Mouse (Mus musculus) hindbrain, embryonic 13.5 days (tissue): Measurements from ENCODE around the gene Rps17. TPM values are rescaled to one million over a fixed set of nuclear protein-coding genes. Genes with fewer than 3 reads are reported as not detected.

Experiments
- ATAC-seq: fragments of 200-750 bp; cut with Nextera tagmentation; 2 replicates; pipeline ENCODE4 v1.8.0; 2017; ENCODE audit warnings: moderate TSS enrichment; ENCODE audit not compliant: low FRiP score
- H3K27ac ChIP-seq: fragments of 300-500 bp; sonication (generic); 2 replicates; pipeline ENCODE4 v1.5.1; 2015; ENCODE audit warnings: inconsistent platforms, mild to moderate bottlenecking, moderate library complexity
- H3K27me3 ChIP-seq: fragments of 300-500 bp; sonication (generic); 2 replicates; pipeline ENCODE4 v1.6.1; 2015; ENCODE audit warnings: mild to moderate bottlenecking, inconsistent platforms
- H3K36me3 ChIP-seq: fragments of 300-500 bp; sonication (generic); 2 replicates; pipeline ENCODE4 v1.6.1; 2015; ENCODE audit warnings: mild to moderate bottlenecking, inconsistent platforms
- H3K4me1 ChIP-seq: fragments of 300-500 bp; sonication (generic); replicated peaks from 2 replicates; pipeline ENCODE4 v1.6.1; 2015; ENCODE audit warnings: inconsistent platforms
- H3K4me2 ChIP-seq: fragments of 300-500 bp; sonication (generic); 2 replicates; pipeline ENCODE4 v1.6.1; 2015; ENCODE audit warnings: inconsistent platforms, mild to moderate bottlenecking, moderate library complexity
- H3K4me3 ChIP-seq: fragments of 300-500 bp; sonication (generic); 2 replicates; pipeline ENCODE4 v1.5.1; 2015; ENCODE audit warnings: mild to moderate bottlenecking, inconsistent platforms
- H3K9ac ChIP-seq: fragments of 300-500 bp; sonication (generic); 2 replicates; pipeline ENCODE4 v1.6.1; 2015; ENCODE audit warnings: mild to moderate bottlenecking, inconsistent platforms
- H3K9me3 ChIP-seq: fragments of 300-500 bp; sonication (generic); 2 replicates; pipeline ENCODE4 v1.6.1; 2016; ENCODE audit warnings: inconsistent platforms
- WGBS: fragments of 180-500 bp; shearing (Covaris S2); methylation state at CpG from one replicate; pipeline ENCODE4 v1.1.7; 2015; 5-methylcytosine and 5-hydroxymethylcytosine counted together
- polyA plus RNA-seq: library from polyadenylated mRNA; unstranded; fragments of >200 nt; fragmentation: Nextera tagmentation; extraction: Ambion mirVana; gene quantifications from 2 replicates; pipeline ENCODE4 v1.2.1, GENCODE M21; 2015

The Rps17 gene
- polyA plus RNA-seq, 1 experiment from 2014 or later: 863 TPM

- 0 out of 2 replicates have a peak, but pooled peaks cover 7% of the 10 kb centered on the region for H3K4me1 ChIP-seq
- H3K9me3 ChIP-seq: no peaks in the 10 kb centered on the region
- no peaks in the 10 kb centered on the region for H3K36me3 ChIP-seq
- WGBS: 33% methylated on average over 6 of the region's 6 CpGs
- no peak for ATAC-seq
- no peak overlapping the region for H3K9ac ChIP-seq
- H3K27me3 ChIP-seq: 0 out of 2 replicates have a peak, but pooled peaks cover 3% of the 10 kb centered on the region
- no peak overlapping the region for H3K4me2 ChIP-seq
- H3K27ac ChIP-seq: no peak overlapping the region
- no peak overlapping the region for H3K4me3 ChIP-seq
Observed at GRCm38 (mm10) chr7:81298206-81298605, 46.8 kb downstream of the Rps17 start.

GRCm38 (mm10) chr7:81295169-81295568 lies 49.9 kb downstream of the Rps17 start:
- ATAC-seq: no peak
- H3K27me3 ChIP-seq: no peaks in the 10 kb centered on the region
- no peak overlapping the region for H3K27ac ChIP-seq
- no peak overlapping the region for H3K4me2 ChIP-seq
- 97% methylated on average over 2 of the region's 2 CpGs for WGBS
- H3K9ac ChIP-seq: no peak overlapping the region
- H3K9me3 ChIP-seq: no peaks in the 10 kb centered on the region
- H3K4me1 ChIP-seq: no peaks in the 10 kb centered on the region
- no peaks in the 10 kb centered on the region for H3K36me3 ChIP-seq
- H3K4me3 ChIP-seq: no peak overlapping the region

Other genes starting within 250 kb of the Rps17 start
- not detected in 2 replicates for gene Slc28a1, start 230.5 kb downstream of the Rps17 start, polyA plus RNA-seq
- 2.1 and 2.5 TPM in 2 replicates for gene Pde8a, start 131.7 kb downstream of the Rps17 start, polyA plus RNA-seq
- gene Cpeb1, start 110.2 kb upstream of the Rps17 start, polyA plus RNA-seq: 3.8 and 4.8 TPM in 2 replicates
- gene Ap3b2, start 148.7 kb upstream of the Rps17 start, polyA plus RNA-seq: 121 and 134 TPM in 2 replicates
- gene BC048679, start 153.0 kb upstream of the Rps17 start, polyA plus RNA-seq: not detected in 2 replicates
- 0.09 and 0.25 TPM in 2 replicates for gene Fsd2, start 221.7 kb upstream of the Rps17 start, polyA plus RNA-seq
- gene Whamm, start 226.0 kb upstream of the Rps17 start, polyA plus RNA-seq: 6.2 TPM in 2 replicates